Mouse (Mus musculus) forebrain, embryonic 16.5 days (tissue): ENCODE data around the gene Dhx38. TPM values are rescaled to one million over a fixed set of nuclear protein-coding genes. Genes with fewer than 3 reads are reported as not detected.

ENCODE experiments used
- ATAC-seq: fragments of 200-750 bp; cut with Nextera tagmentation; 2 replicates; pipeline ENCODE4 v1.8.0; 2017; ENCODE audit warnings: mild to moderate bottlenecking, moderate library complexity
- H3K27ac ChIP-seq: fragments of 300-500 bp; sonication (generic); 2 replicates; pipeline ENCODE4 v1.5.1; 2014; ENCODE audit warnings: low read length, control low read depth
- H3K27me3 ChIP-seq: fragments of 300-500 bp; sonication (generic); replicated peaks from 2 replicates; pipeline ENCODE4 v1.6.1; 2014; ENCODE audit warnings: low read length; ENCODE audit not compliant: control insufficient read depth, insufficient read depth
- H3K36me3 ChIP-seq: fragments of 300-500 bp; sonication (generic); 2 replicates; pipeline ENCODE4 v1.6.1; 2014; ENCODE audit not compliant: control insufficient read depth, insufficient read depth
- H3K4me1 ChIP-seq: fragments of 300-500 bp; sonication (generic); replicated peaks from 2 replicates; pipeline ENCODE4 v1.6.1; 2014; ENCODE audit warnings: low read length; ENCODE audit not compliant: control insufficient read depth, insufficient read depth
- H3K4me2 ChIP-seq: fragments of 300-500 bp; sonication (generic); 2 replicates; pipeline ENCODE4 v1.6.1; 2014; ENCODE audit warnings: mild to moderate bottlenecking, low read length, control low read depth
- H3K4me3 ChIP-seq: fragments of 300-500 bp; sonication (generic); replicated peaks from 2 replicates; pipeline ENCODE4 v1.5.1; 2014; ENCODE audit warnings: mild to moderate bottlenecking, low read length, control low read depth
- H3K9ac ChIP-seq: fragments of 300-500 bp; sonication (generic); replicated peaks from 2 replicates; pipeline ENCODE4 v1.6.1; 2014; ENCODE audit warnings: low read depth, low read length, control low read depth
- H3K9me3 ChIP-seq: fragments of 300-500 bp; sonication (generic); 2 replicates; pipeline ENCODE4 v1.6.1; 2016; ENCODE audit warnings: low read length; ENCODE audit not compliant: control insufficient read depth
- WGBS: fragments of 180-500 bp; shearing (Covaris S2); extraction: QIAGEN DNeasy Blood & Tissue Kit; methylation state at CpG from one replicate; pipeline ENCODE4 v1.1.7; 2014; 5-methylcytosine and 5-hydroxymethylcytosine counted together
- polyA plus RNA-seq: library from polyadenylated mRNA; unstranded; fragments of >200 nt; fragmentation: Nextera tagmentation; extraction: Ambion mirVana; gene quantifications from 2 replicates; pipeline ENCODE4 v1.2.1, GENCODE M21; 2015

The Dhx38 gene
- polyA plus RNA-seq, 1 experiment from 2014 or later: 25.1 TPM

DNA sequence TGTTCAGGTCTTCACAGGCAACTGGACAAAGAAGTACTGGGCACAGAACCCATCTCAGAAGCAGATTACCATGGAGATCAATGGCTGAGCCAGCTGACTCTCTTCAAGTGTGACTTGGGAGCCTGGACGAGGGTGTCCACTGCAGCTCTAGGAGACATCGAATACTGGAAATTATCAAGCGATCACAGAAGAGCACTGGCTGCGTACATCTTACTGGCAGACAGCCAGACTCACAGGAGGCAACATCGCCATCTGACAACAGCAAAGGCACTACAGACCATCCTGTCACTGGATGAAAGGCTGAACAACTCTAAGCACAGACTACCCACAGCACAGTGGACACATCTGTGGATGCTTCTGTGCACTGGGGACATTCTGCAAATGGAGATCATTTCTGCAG is 26.5 kb upstream of the Dhx38 start:
- no peak for ATAC-seq
- no peaks in the 10 kb centered on the region for H3K36me3 ChIP-seq
- no peak overlapping the region for H3K4me2 ChIP-seq
- H3K27ac ChIP-seq: no peak overlapping the region
- H3K4me1 ChIP-seq: no peaks in the 10 kb centered on the region
- no peaks in the 10 kb centered on the region for H3K9me3 ChIP-seq
- no peaks in the 10 kb centered on the region for H3K27me3 ChIP-seq
- no peak overlapping the region for H3K4me3 ChIP-seq
- no peak overlapping the region for H3K9ac ChIP-seq
- WGBS: 84% methylated on average over 5 of the region's 5 CpGs

DNA sequence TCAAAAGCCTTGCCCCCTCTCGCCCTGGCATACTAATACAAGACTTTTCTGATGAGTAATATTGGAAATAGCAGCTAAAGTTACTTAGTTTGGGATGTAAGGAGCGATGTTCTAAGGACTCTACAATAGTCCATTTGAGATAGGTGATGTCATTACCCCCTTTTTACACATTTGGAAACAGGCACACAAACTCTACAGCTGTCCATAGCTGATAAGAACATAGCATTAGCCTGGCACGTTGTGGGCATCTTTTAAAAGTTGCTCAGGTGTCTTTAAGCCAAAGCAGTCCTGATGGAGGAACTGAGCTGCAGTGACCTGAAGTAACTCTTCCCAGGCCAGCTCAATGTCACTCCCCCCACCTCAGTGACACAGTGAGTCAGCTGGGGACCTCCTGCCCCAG is 25.7 kb upstream of the Dhx38 start:
- Histone ChIP-seq H3K4me1 (no peaks in the 10 kb centered on the region), H3K4me2 (no peak overlapping the region), H3K4me3 (no peak overlapping the region), H3K9me3 (no peaks in the 10 kb centered on the region), H3K27me3 (no peaks in the 10 kb centered on the region), H3K36me3 (no peaks in the 10 kb centered on the region), H3K9ac (no peak overlapping the region), H3K27ac (no peak overlapping the region)
- ATAC-seq: no peak
- 86% methylated on average over 3 of the region's 3 CpGs for WGBS

DNA sequence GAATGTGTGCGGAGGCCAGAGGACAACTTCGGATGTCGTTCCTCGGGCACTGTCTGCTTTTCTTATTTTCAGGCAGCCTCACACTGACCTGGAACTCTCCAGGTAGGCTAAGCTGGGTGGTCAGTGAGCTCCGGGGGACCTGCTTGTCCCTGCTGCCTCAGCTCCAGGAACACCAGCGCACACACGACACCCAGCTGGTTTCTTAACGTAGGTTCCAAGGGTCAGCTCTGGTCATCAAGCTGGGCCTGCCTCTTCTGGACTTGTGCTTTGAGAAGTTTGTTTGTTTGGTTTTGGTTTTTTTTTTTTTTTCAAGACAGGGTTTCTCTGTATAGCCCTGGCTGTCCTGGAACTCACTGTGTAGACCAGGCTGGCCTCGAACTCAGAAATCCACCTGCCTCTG is 25.2 kb upstream of the Dhx38 start:
- no peak overlapping the region for H3K27ac ChIP-seq
- H3K4me1 ChIP-seq: no peaks in the 10 kb centered on the region
- whole genome bisulfite sequencing: 90% methylated on average over 9 of the region's 9 CpGs
- no peak overlapping the region for H3K4me2 ChIP-seq
- H3K27me3 ChIP-seq: no peaks in the 10 kb centered on the region
- H3K36me3 ChIP-seq: no peaks in the 10 kb centered on the region
- ATAC-seq: no peak
- no peak overlapping the region for H3K4me3 ChIP-seq
- H3K9me3 ChIP-seq: no peaks in the 10 kb centered on the region
- H3K9ac ChIP-seq: no peak overlapping the region

DNA sequence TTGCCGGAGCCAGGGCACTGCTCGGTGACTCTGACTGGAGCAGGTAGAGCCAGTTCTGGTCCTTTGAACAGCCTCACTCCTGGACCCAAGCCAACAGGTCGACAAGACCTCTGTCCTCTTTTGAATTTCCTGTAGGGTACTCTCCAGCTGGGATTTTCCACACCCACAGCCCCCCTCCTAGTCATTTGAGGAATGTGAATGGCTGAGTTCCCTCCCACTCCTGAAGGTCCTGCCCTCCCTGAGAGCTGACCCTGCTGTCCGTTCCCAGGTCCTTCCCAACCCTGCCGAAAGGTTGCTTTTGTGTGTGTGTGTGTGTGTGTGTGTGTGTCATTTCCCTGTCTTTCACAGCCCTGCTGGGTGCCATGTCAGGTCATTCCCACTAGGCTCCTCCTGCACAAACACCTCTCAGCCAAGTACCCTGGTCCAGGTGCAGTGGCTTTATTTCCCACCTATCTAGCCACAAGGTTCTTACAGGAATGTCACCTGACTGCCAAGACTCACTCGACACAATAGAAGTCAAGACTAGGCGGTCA is 21.4 kb upstream of the Dhx38 start:
- Histone ChIP-seq H3K4me1 (no peaks in the 10 kb centered on the region), H3K4me3 (no peak overlapping the region), H3K36me3 (no peaks in the 10 kb centered on the region), H3K27ac (no peak overlapping the region), H3K4me2 (no peak overlapping the region), H3K27me3 (no peaks in the 10 kb centered on the region), H3K9me3 (peaks cover 6% of the 10 kb centered on the region), H3K9ac (no peak overlapping the region)
- WGBS: 63% methylated on average over 7 of the region's 7 CpGs
- ATAC-seq: no peak

DNA sequence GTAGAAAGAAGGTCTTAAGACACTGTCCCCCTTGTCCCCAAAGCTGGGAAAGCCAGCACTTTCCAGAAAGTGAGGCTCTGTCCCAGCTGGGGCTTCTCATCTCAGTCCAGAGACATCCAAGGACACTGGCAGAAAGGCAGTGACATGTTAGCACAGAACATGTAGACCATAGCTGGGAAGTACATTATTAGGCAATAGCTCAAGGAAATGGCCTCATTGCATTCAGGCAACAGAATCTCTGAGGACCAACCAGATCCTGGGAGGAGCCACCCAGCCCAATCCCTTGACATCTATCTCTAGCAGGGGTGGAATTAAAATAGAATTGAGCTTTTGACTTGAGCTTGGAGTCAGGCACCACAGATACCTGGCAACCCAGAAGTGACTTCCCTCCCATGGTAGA is 20.0 kb upstream of the Dhx38 start:
- Histone ChIP-seq H3K27me3 (no peaks in the 10 kb centered on the region), H3K4me3 (no peak overlapping the region), H3K36me3 (no peaks in the 10 kb centered on the region), H3K4me2 (no peak overlapping the region), H3K9me3 (peaks cover 6% of the 10 kb centered on the region), H3K27ac (no peak overlapping the region), H3K4me1 (no peaks in the 10 kb centered on the region), H3K9ac (no peak overlapping the region)
- ATAC-seq: no peak

DNA sequence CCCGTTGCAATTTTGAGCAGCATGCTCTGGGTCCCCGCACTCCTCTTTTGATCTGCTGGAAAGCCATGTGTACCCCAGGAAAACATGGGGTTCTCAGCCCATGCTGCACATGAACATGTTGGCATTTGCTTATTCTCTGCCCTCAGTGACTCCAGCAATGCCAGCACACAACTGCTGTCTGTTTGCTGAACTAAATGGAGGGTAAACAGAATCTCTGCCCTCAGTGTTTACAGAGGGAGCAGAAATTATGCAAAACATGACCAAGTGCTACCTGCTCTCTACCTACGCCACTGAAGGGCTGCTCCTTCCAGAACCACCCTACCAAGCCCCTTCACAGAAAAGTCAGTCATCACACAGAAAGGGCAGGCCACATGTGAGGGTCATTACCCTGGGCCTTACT is 19.2 kb upstream of the Dhx38 start:
- H3K36me3 ChIP-seq: no peaks in the 10 kb centered on the region
- ATAC-seq: no peak
- H3K27ac ChIP-seq: no peak overlapping the region
- H3K9ac ChIP-seq: no peak overlapping the region
- 89% methylated on average over 3 of the region's 3 CpGs for WGBS
- no peak overlapping the region for H3K4me3 ChIP-seq
- no peaks in the 10 kb centered on the region for H3K27me3 ChIP-seq
- H3K9me3 ChIP-seq: peaks cover 6% of the 10 kb centered on the region
- no peaks in the 10 kb centered on the region for H3K4me1 ChIP-seq
- no peak overlapping the region for H3K4me2 ChIP-seq

DNA sequence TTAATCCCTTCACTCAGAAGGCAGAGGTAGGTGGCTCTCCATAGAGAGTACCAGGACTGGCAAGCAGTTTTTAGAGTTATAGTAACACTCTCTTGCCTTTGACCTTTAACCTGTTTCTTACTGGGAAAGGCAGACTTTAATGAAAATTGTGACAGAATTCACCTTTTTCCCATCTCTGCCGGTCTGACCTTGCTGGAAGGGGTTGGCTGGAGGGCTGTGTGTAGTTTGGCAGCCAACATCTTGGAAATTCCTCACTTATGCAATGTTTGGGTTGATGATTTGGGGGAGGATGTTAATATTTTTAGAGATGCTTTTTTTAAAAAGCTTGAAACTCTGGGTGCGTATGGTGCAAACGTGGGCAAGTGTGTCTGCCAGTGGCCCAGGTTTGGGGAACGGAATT is 18.6 kb upstream of the Dhx38 start:
- WGBS: 91% methylated on average over 4 of the region's 4 CpGs
- no peaks in the 10 kb centered on the region for H3K36me3 ChIP-seq
- no peak overlapping the region for H3K9ac ChIP-seq
- H3K27ac ChIP-seq: no peak overlapping the region
- H3K4me3 ChIP-seq: no peak overlapping the region
- no peak overlapping the region for H3K4me2 ChIP-seq
- peaks cover 6% of the 10 kb centered on the region for H3K9me3 ChIP-seq
- H3K27me3 ChIP-seq: no peaks in the 10 kb centered on the region
- H3K4me1 ChIP-seq: no peaks in the 10 kb centered on the region
- ATAC-seq: no peak

DNA sequence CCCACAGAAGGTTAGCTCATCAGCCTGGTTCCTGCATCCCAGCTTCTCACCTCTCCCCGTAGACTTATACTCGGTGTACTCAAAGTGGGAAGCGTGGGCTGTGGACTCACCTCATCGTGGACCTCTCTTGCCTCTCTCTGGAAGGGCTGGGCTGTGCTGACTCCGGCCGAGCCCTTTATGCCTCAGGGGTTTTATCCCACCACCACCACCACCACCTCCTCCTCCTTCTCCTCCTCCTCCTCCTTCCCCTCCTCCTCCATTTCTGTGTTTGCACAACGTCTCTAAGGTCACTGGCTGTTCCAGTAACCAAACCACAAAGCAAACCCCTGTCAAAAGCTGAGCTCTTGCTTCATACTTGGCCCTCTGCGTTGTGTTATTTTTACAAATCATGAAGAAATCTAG is 13.2 kb upstream of the Dhx38 start, which contains the start of gene Hp:
TSS of gene Hp (minus strand) at position 273 of the 402 bp plus-strand sequence.
- Histone ChIP-seq H3K9me3 (peaks cover 2% of the 10 kb centered on the region; the same call in 1 of the 2 replicates), H3K27me3 (no peaks in the 10 kb centered on the region), H3K9ac (no peak within 1 kb of the TSS), H3K4me2 (no peak within 1 kb of the TSS), H3K4me1 (no peaks in the 10 kb centered on the region), H3K36me3 (no peaks in the 10 kb centered on the region), H3K4me3 (no peak within 1 kb of the TSS), H3K27ac (no peak within 1 kb of the TSS)
- WGBS: 74% methylated on average over 8 of the region's 8 CpGs
- no peak for ATAC-seq

DNA sequence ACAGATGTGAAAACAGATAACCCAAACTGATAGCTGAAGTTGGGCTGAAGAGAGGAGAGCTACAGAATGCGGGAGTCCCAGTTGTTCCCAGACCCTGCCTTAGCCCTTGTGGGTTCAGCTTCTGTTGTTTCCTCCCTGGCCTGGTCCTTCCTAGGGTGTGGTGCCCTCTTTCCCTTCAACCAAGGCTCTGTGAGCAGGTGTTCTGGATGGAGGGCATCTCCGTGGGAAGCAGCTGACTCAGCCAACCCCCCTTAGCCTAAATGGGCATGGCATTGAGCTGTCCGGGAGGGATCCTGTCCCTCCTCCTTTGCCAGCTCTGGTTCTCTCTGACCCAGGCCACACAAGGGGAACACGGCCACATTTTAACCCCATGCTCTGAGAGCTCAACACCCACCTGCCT is 10.7 kb upstream of the Dhx38 start:
- 78% methylated on average over 4 of the region's 4 CpGs for WGBS
- Histone ChIP-seq H3K9me3 (no peaks in the 10 kb centered on the region), H3K4me1 (no peaks in the 10 kb centered on the region), H3K4me3 (no peak overlapping the region), H3K36me3 (no peaks in the 10 kb centered on the region), H3K27ac (no peak overlapping the region), H3K4me2 (no peak overlapping the region), H3K27me3 (no peaks in the 10 kb centered on the region), H3K9ac (no peak overlapping the region)
- ATAC-seq: no peak

DNA sequence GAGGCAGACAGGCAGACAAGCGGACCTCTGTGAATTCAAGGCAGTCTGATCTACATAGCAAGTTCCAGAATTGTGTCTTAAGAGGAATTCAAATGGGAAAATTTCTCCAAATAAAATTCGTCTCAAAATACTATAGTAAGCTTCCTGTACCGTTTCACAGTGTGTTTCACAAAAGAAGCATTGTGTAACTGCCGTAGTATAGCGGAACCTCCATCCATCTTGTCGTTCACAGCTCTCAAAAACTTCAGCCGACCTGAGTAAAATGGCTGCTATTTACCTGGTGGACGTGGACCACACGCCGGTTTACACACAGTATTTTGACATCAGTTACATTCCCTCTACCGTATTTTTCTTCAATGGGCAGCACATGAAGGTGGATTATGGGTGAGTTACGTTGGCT is 5.5 kb upstream of the Dhx38 start:
- Histone ChIP-seq H3K27ac (no peak overlapping the region), H3K4me3 (no peak overlapping the region), H3K9ac (no peak overlapping the region), H3K27me3 (no peaks in the 10 kb centered on the region), H3K9me3 (no peaks in the 10 kb centered on the region), H3K4me2 (no peak overlapping the region), H3K36me3 (no peaks in the 10 kb centered on the region), H3K4me1 (peaks cover 7% of the 10 kb centered on the region)
- no peak for ATAC-seq
- WGBS: 90% methylated on average over 12 of the region's 12 CpGs
